Mouse (Mus musculus): ENCODE data around the gene Rbm20. TPM values are rescaled to one million over a fixed set of nuclear protein-coding genes. Genes with fewer than 3 reads are reported as not detected.
A peak's percentile ranks its signal among the peaks of the same experiment; 100 is the strongest.

Rbm20 gene
- total and polyA plus RNA-seq, 3 experiments: 37.3 to 58.6 TPM; not detected in 1

GRCm38 (mm10) chr19:53792976-53793897 lies 116.1 kb downstream of the Rbm20 start (continued):
- no peak for TF ChIP-seq GABPA (IDR thresholded peaks at IDR 0.05; ENCODE audit: low read depth, low read length)
- no peak for TF ChIP-seq TAL1 (IDR thresholded peaks at IDR 0.05; ENCODE audit: low read length)
- no peak for TF ChIP-seq CHD2 (IDR thresholded peaks at IDR 0.05; ENCODE audit: low read length)
- peak; percentile 95 for TF ChIP-seq MAX (IDR thresholded peaks at IDR 0.05; ENCODE audit: low read length)
- TF ChIP-seq CHD1 (IDR thresholded peaks at IDR 0.05; ENCODE audit: low read depth, low read length): peak; percentile 88
- peak; percentile 25; the same call in 1 of the 2 replicates for TF ChIP-seq HCFC1 (IDR thresholded peaks at IDR 0.05; ENCODE audit: low read depth, low read length)
- no peak for TF ChIP-seq MEF2A (IDR thresholded peaks at IDR 0.05; ENCODE audit: extremely low read depth, insufficient replicate concordance, low read depth, low read length, poor library complexity, severe bottlenecking)
- peak; percentile 94 for TF ChIP-seq MYC (IDR thresholded peaks at IDR 0.05; ENCODE audit: low read depth, low read length)
- TF ChIP-seq TBP (IDR thresholded peaks at IDR 0.05; ENCODE audit: low read depth, low read length): peak; percentile 81
- TF ChIP-seq SIN3A (IDR thresholded peaks at IDR 0.05; ENCODE audit: low read length): peak; percentile 82
- no peak for TF ChIP-seq ZNF384 (IDR thresholded peaks at IDR 0.05; ENCODE audit: low read depth, low read length)
- peak; percentile 81 for TF ChIP-seq ZMIZ1 (IDR thresholded peaks at IDR 0.05; ENCODE audit: low read depth, low read length)
- TF ChIP-seq BHLHE40 (IDR thresholded peaks at IDR 0.05; ENCODE audit: borderline replicate concordance, low read depth, low read length): peak; percentile 36; the same call in 1 of the 2 replicates
- peak; percentile 35; the same call in 1 of the 2 replicates for TF ChIP-seq JUND (IDR thresholded peaks at IDR 0.05; ENCODE audit: low read depth, low read length)
- TF ChIP-seq ZC3H11A (IDR thresholded peaks at IDR 0.05; ENCODE audit: low read depth, low read length): no peak; the same call in 1 of the 2 replicates
- TF ChIP-seq ZKSCAN1 (IDR thresholded peaks at IDR 0.05; ENCODE audit: low read depth, low read length): no peak
- peak in 1 of 2 experiments; percentile 76; a peak in 3 of 4 replicates for TF ChIP-seq POLR2A (IDR thresholded peaks at IDR 0.05; ENCODE audit: control insufficient read depth in 1 of 2, insufficient read depth in 1 of 2, low read depth in 1 of 2, low read length in 2 of 2, poor library complexity in 1 of 2)
- TF ChIP-seq UBTF (IDR thresholded peaks at IDR 0.05; ENCODE audit: borderline replicate concordance, insufficient read depth, low read depth, low read length): no peak
- peak; percentile 86 for TF ChIP-seq ETS1 (IDR thresholded peaks at IDR 0.05; ENCODE audit: low read depth, low read length)
- TF ChIP-seq MYB (IDR thresholded peaks at IDR 0.05; ENCODE audit: low read depth, low read length): 0 out of 2 replicates have a peak, but pooled peaks have one; percentile 29
- 0 out of 2 replicates have a peak, but pooled peaks have one; percentile 41 for TF ChIP-seq KAT2A (conservative IDR thresholded peaks at IDR 0.05; ENCODE audit: low read depth, low read length)

Data from MEL (cell line).